Mouse (Mus musculus): ENCODE measurements at regions not wholly inside any gene's neighbourhood (a gene's known extent, or its start where the extent isn't known, plus 50 kb on each side); places are given as distances from the start of the nearest gene placed in this dataset.
A peak's percentile ranks its signal among the peaks of the same experiment; 100 is the strongest.
"Not testable (repeated sequence)": the region's sequence is repeated elsewhere in the genome, so short reads cannot be mapped to it uniquely, and the experiment has no call there.

DNA sequence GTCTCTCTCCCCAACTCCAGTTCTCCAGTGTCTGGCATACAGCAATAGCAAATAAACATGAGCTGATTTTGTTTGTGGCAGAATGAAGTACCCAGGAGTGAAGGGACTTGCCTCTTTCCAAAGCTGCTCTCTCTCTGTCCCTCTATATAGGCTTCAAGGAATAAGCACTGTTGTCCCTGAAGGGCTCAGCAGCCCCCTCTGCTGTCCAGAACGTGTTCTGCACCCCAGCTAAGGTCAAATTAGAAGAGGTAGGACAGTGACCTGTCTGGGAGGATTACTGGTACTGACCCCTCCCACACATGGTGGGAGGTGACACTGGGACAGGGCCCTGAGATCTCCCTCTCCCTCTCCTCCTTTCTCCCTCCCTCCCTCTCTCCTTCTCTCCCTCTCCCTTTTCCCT lies 65.7 kb upstream of the Col1a1 start:
- H3K4me1 ChIP-seq (ENCODE audit: control insufficient read depth, insufficient read depth, low read length) = peaks cover 6% of the 10 kb centered on the region; the same call in 1 of the 2 replicates
- H3K4me3 ChIP-seq (ENCODE audit: low read depth, low read length) = no peak overlapping the region
- H3K36me3 ChIP-seq (ENCODE audit: control insufficient read depth, insufficient read depth, low read length) = no peaks in the 10 kb centered on the region
- no peak overlapping the region for H3K9ac ChIP-seq (ENCODE audit: low read length)
- no peak overlapping the region for H3K27ac ChIP-seq (ENCODE audit: low read depth, low read length)
- ATAC-seq = no peak
- H3K9me3 ChIP-seq (replicated peaks; ENCODE audit: control insufficient read depth, low read length) = no peaks in the 10 kb centered on the region
- peaks cover 13% of the 10 kb centered on the region; the same call in 1 of the 2 replicates for H3K27me3 ChIP-seq (replicated peaks; ENCODE audit: control insufficient read depth, insufficient read depth, low read length)
- WGBS = 0% methylated on average over 1 of the region's 1 CpGs
- DNase-seq (ENCODE audit: low spot score) = peak; percentile 36
- H3K4me2 ChIP-seq (ENCODE audit: low read length) = no peak overlapping the region

DNA sequence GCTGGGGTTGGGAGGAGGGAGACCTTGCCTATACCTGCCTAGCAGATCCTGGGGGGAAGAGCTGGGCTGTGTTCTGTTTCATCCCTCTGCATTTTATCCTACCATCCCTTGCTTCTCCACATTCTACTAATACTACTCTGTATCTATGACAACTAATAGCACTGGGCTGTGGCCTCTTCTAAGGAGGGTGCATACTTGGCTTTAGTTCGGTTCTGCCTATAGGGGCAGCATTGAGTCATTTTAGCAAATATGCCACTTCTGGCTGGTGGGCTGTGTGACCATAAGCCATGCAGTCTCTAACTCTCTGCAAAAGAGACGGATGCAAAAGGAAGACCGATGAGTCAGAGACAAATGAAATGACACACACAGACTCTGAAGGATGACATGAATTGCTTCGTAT lies 66.2 kb upstream of the Col1a1 start:
- 18% methylated on average over 4 of the region's 4 CpGs for WGBS
- not testable (repeated sequence) for H3K36me3 ChIP-seq (ENCODE audit: control insufficient read depth, insufficient read depth, low read length); H3K9ac ChIP-seq (ENCODE audit: low read length); H3K27ac ChIP-seq (ENCODE audit: low read depth, low read length); H3K9me3 ChIP-seq (replicated peaks; ENCODE audit: control insufficient read depth, low read length); H3K4me3 ChIP-seq (ENCODE audit: low read depth, low read length); ATAC-seq; H3K4me2 ChIP-seq (ENCODE audit: low read length); H3K4me1 ChIP-seq (ENCODE audit: control insufficient read depth, insufficient read depth, low read length)
- peak; percentile 38 for DNase-seq (ENCODE audit: low spot score)
- H3K27me3 ChIP-seq (replicated peaks; ENCODE audit: control insufficient read depth, insufficient read depth, low read length) = peaks cover 13% of the 10 kb centered on the region; the same call in 1 of the 2 replicates

- Histone ChIP-seq H3K27ac (ENCODE audit: low read depth, low read length) (no peak overlapping the region), H3K27me3 (replicated peaks; ENCODE audit: control insufficient read depth, insufficient read depth, low read length) (no peaks in the 10 kb centered on the region), H3K4me2 (ENCODE audit: low read length) (no peak overlapping the region), H3K36me3 (ENCODE audit: control insufficient read depth, insufficient read depth, low read length) (no peaks in the 10 kb centered on the region), H3K4me1 (ENCODE audit: control insufficient read depth, insufficient read depth, low read length) (no peaks in the 10 kb centered on the region), H3K4me3 (ENCODE audit: low read depth, low read length) (no peak overlapping the region), H3K9me3 (replicated peaks; ENCODE audit: control insufficient read depth, low read length) (no peaks in the 10 kb centered on the region), H3K9ac (ENCODE audit: low read length) (no peak overlapping the region)
- DNase-seq (ENCODE audit: low spot score) (peak; percentile 75), ATAC-seq (0 out of 2 replicates have a peak, but pooled peaks have one; percentile 46)
- WGBS = 12% methylated on average over 9 of the region's 9 CpGs
Observed at GRCm38 (mm10) chr11:94866176-94866967, 69.7 kb upstream of the Col1a1 start.

- 90% methylated on average over 3 of the region's 3 CpGs for WGBS
- Histone ChIP-seq H3K4me3 (ENCODE audit: low read depth, low read length) (no peak overlapping the region), H3K4me2 (ENCODE audit: low read length) (no peak overlapping the region), H3K27ac (ENCODE audit: low read depth, low read length) (no peak overlapping the region), H3K4me1 (ENCODE audit: control insufficient read depth, insufficient read depth, low read length) (no peaks in the 10 kb centered on the region), H3K36me3 (ENCODE audit: control insufficient read depth, insufficient read depth, low read length) (no peaks in the 10 kb centered on the region), H3K27me3 (replicated peaks; ENCODE audit: control insufficient read depth, insufficient read depth, low read length) (no peaks in the 10 kb centered on the region), H3K9ac (ENCODE audit: low read length) (no peak overlapping the region), H3K9me3 (replicated peaks; ENCODE audit: control insufficient read depth, low read length) (no peaks in the 10 kb centered on the region)
- DNase-seq (ENCODE audit: low spot score) (no peak), ATAC-seq (no peak)
Observed at GRCm38 (mm10) chr11:94850129-94850528, 67.6 kb upstream of the Tmem92 start.

DNA sequence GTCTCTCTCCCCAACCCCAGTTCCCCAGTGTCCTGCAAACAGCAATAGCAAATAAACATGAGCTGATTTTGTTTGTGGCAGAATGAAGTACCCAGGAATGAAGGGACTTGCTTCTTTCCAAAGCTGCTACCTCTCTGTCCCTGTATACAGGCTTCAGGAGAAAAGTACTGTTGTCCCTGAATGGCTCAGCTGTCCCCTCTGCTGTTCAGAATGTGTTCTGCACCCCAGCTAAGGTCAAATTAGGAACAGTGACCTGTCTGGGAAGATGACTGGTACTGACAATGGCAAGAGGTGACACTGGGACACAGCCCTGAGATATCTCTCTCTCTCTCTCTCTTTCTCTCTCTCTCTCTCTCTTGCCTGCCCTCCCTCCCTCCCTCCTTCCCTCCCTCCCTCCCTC lies 56.6 kb upstream of the Tmem92 start:
- Histone ChIP-seq H3K4me2 (ENCODE audit: low read length) (no peak overlapping the region), H3K27me3 (replicated peaks; ENCODE audit: control insufficient read depth, insufficient read depth, low read length) (no peaks in the 10 kb centered on the region), H3K9ac (ENCODE audit: low read length) (no peak overlapping the region), H3K9me3 (replicated peaks; ENCODE audit: control insufficient read depth, low read length) (0 out of 2 replicates have a peak, but pooled peaks cover 2% of the 10 kb centered on the region), H3K4me3 (ENCODE audit: low read depth, low read length) (no peak overlapping the region), H3K4me1 (ENCODE audit: control insufficient read depth, insufficient read depth, low read length) (no peaks in the 10 kb centered on the region), H3K27ac (ENCODE audit: low read depth, low read length) (no peak overlapping the region), H3K36me3 (ENCODE audit: control insufficient read depth, insufficient read depth, low read length) (no peaks in the 10 kb centered on the region)
- ATAC-seq = no peak
- DNase-seq (ENCODE audit: low spot score) = no peak

- Histone ChIP-seq H3K9me3 (replicated peaks; ENCODE audit: control insufficient read depth, low read length) (0 out of 2 replicates have a peak, but pooled peaks cover 2% of the 10 kb centered on the region), H3K27ac (ENCODE audit: low read depth, low read length) (no peak overlapping the region), H3K36me3 (ENCODE audit: control insufficient read depth, insufficient read depth, low read length) (no peaks in the 10 kb centered on the region), H3K9ac (ENCODE audit: low read length) (no peak overlapping the region), H3K4me1 (ENCODE audit: control insufficient read depth, insufficient read depth, low read length) (no peaks in the 10 kb centered on the region), H3K4me3 (ENCODE audit: low read depth, low read length) (no peak overlapping the region), H3K27me3 (replicated peaks; ENCODE audit: control insufficient read depth, insufficient read depth, low read length) (no peaks in the 10 kb centered on the region), H3K4me2 (ENCODE audit: low read length) (no peak overlapping the region)
- ATAC-seq = no peak
- DNase-seq (ENCODE audit: low spot score) = peak; percentile 29
- 68% methylated on average over 3 of the region's 3 CpGs for WGBS
Observed at GRCm38 (mm10) chr11:94838140-94838539, 55.6 kb upstream of the Tmem92 start.

- Histone ChIP-seq H3K4me2 (ENCODE audit: low read length) (no peak overlapping the region), H3K4me3 (ENCODE audit: low read depth, low read length) (no peak overlapping the region), H3K27me3 (replicated peaks; ENCODE audit: control insufficient read depth, insufficient read depth, low read length) (no peaks in the 10 kb centered on the region), H3K9ac (ENCODE audit: low read length) (no peak overlapping the region), H3K9me3 (replicated peaks; ENCODE audit: control insufficient read depth, low read length) (0 out of 2 replicates have a peak, but pooled peaks cover 2% of the 10 kb centered on the region), H3K27ac (ENCODE audit: low read depth, low read length) (no peak overlapping the region), H3K36me3 (ENCODE audit: control insufficient read depth, insufficient read depth, low read length) (no peaks in the 10 kb centered on the region), H3K4me1 (ENCODE audit: control insufficient read depth, insufficient read depth, low read length) (no peaks in the 10 kb centered on the region)
- no peak for DNase-seq (ENCODE audit: low spot score)
- no peak for ATAC-seq
Observed at GRCm38 (mm10) chr11:94836347-94836746, 53.8 kb upstream of the Tmem92 start.

GRCm38 (mm10) chr11:94832246-94832985 lies 49.9 kb upstream of the Tmem92 start:
- H3K4me1 ChIP-seq (ENCODE audit: control insufficient read depth, insufficient read depth, low read length) = no peaks in the 10 kb centered on the region
- H3K4me3 ChIP-seq (ENCODE audit: low read depth, low read length) = no peak overlapping the region
- ATAC-seq (no peak), DNase-seq (ENCODE audit: low spot score) (peak; percentile 60)
- 0 out of 2 replicates have a peak, but pooled peaks cover 2% of the 10 kb centered on the region for H3K9me3 ChIP-seq (replicated peaks; ENCODE audit: control insufficient read depth, low read length)
- no peaks in the 10 kb centered on the region for H3K36me3 ChIP-seq (ENCODE audit: control insufficient read depth, insufficient read depth, low read length)
- no peak overlapping the region for H3K9ac ChIP-seq (ENCODE audit: low read length)
- no peak overlapping the region for H3K27ac ChIP-seq (ENCODE audit: low read depth, low read length)
- WGBS = 26% methylated on average over 13 of the region's 13 CpGs
- no peaks in the 10 kb centered on the region for H3K27me3 ChIP-seq (replicated peaks; ENCODE audit: control insufficient read depth, insufficient read depth, low read length)
- no peak overlapping the region for H3K4me2 ChIP-seq (ENCODE audit: low read length)
